Mouse (Mus musculus): Measurements from ENCODE around the gene Pga5.

The Pga5 gene

DNA sequence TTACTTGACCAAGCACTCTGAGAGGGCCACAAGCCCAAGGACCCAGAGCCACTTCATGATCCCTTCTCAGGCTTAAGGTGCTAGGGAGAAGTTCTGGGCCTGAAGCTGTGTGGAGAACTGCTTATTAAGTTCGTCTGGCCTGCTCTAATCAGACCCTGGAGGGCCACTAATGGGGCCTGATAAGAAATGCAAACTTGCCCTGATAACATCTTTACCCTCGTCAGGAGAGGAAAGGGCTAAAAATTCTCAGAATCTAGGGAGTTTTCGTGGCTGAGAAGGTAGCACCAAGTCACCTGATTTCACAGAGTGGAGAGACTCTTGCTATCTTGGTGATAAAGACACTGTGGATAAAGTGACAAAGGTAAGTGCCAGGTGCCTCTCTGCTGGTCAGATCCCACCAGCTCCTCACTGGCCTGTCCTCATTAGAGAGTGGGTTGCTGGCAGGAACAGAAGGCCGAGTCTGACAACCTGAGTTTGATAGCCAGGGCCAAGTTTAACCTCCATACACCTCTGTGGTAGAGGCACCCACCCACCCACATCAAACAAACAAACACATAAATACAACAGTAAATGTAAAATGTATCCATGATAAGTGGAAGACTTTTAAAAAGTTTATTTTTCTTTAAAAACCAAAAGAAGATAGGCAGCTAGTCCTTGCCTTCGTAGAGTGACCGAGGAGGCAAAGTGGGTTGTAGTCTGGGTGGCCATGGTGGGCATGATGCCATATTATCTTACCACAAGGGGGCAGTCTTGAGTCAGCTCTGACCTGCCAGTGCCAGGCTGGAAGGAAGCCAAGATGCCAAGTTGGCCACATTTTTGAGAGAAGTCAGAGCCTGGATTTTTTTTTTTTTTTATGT, at the start of gene Pga5:
Gene Pga5, minus strand, starts transcription at position 157 of the 857 bp plus-strand sequence.
- peak; percentile 90 for DNase-seq

DNA sequence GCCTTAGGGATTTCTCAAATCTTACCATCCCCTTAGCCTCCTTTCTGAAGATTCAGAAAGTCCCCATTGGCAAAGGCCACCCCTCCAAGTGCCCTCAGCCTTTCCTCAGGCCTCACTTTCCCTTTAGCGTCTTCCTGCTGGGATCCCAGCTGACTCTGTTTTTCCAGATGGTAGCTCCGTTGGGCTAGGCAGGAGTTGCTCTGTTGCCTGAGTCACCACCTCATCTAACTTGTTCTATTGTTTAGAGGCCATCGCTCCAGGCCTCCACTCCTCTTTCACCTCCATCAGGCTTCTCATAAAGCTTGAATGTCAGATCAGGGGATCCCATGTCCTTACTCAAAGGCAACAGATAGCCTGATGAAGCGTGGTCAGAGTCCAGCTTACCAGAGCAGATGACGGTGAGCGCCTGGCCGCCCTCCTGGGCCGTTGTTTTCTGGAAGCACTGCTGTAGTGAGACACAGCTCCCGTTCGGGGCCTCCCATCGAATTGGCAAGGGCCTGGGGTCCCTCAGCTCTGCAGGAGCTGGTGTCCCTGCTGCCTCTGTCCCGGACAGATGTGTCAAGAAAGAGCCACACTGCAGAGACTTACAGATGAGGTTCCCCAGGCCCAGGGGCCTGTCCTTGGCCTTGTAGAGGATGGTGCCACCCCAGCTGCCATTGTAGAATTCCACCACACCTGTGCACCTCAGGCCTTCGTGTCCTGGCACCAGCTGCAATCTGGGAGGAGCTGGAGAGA, 46.9 kb upstream of the Pga5 start:
- DNase-seq: no peak

DNA sequence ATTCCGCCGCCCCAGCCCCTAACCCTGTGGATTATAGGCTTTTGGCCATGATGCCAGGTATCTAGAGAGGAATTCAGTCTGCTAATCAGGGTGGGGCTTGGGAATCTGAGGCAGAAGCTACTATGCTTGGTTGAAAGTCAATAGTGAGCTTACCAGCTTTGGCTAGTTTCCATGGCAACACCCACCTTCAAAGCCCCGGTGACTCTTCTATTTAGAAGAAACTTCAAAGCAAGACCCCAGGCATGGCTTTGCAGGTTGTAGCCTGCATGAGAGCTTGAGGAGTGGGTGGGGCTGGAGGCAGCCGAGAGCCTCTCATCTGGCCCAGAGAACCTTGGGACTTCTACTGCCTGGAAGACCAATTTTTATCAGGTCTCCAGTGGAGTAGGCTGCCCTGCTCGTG, 45.8 kb upstream of the Pga5 start:
- no peak for DNase-seq

DNA sequence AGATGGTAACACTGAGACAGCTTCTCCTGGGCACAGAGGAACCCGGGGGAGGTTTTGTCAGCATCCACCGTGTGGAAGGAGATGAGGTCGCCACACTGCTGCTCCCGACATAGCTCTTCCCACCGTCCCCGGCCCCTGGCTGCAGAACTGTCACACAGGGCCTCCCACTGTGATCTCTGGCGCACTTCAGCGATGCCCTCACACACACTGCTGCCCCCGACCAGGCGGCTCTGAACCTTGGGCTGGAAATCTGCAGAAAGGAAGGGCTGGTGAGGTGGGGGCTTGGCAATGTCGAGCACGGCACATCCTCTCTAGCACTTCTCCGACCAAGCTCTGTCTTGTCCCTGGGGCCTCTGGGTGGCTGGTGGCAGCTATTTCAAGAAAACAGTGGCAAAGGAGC, 45.2 kb upstream of the Pga5 start:
- no peak for DNase-seq

DNA sequence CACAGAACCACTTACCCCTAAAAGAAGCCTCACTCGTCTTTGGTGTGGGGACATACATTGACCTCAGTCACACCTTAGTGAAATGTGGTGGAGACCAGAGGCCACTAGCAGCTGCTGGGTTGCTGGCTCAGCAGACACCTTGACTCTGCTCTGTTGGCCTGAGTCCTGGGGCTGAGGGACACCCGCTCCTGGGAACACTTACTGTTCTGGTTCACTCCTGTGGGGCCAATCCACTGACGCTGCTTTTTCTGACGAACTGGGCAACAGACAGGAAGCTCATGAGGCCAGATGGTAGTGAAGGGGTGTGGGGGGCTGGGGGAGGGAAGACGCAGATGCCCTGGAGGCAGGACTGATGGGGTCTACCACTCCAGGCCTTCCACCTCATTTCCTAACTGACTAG, 43.2 kb upstream of the Pga5 start:
- no peak for DNase-seq

DNA sequence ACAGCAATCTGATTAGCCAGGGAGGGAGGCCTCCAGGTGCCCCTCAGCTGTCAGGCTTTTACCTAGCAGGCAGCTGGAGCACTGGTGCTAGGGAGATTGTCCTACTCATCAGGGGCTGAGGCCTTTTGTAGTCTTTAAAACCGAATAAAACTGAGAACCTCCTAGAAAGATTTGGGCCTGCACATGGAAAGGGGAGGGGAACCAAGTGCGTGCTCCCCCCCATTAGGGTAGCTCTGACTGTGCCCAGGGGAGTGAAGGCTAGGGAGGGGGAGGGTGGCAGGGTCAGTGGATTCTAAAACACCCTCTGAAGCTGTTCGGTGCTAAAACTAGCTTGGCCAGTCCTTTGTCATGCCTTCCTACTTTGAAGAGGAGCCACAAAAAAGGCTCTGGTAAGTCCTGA, 42.7 kb upstream of the Pga5 start:
- DNase-seq: no peak

DNA sequence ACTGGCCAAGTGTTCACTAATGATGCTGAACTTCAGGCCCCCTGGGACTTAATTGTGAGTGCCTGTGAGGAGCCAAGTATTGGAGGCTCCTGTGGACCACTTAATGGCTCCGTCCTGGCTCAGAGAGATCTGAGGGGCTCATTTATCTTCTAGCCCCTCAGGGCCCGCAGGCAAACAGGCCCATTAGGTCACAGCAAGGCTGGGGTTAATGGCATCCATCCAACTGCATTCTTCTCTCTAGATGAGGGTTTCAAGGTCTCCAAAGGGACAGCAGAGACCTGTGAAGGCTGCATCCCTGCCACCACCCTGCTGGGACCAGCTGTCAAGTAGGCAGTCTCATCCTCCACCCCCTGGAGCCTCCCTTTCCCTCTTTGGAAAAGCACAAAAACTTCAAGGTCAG, 41.9 kb upstream of the Pga5 start:
- no peak for DNase-seq

DNA sequence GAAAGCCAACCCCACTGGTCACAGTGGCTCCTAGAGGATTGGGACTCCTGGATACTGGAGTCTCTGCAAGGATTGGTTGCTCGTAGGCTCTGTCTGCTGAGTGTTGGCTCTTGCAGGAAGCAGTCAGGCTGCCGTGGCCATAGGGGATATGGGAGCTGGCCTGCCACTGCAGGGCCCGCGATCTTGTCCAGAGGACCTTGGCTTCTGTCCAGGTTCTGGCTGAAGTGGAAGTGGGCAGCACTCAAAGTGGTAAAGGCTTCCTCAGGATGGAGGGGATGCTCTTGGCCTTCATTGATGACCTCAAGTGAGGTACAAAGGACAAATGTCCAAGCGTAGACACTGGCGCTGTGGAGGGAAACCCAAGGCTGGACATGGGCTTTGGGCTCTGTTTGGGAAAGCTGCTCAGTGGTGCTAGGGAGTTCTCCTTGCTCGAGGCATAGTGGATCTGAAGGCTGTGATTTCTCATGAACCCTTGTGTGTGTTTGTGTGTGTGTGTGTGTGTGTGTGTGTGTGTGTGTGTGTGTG, 40.4 kb upstream of the Pga5 start:
- DNase-seq: no peak

DNA sequence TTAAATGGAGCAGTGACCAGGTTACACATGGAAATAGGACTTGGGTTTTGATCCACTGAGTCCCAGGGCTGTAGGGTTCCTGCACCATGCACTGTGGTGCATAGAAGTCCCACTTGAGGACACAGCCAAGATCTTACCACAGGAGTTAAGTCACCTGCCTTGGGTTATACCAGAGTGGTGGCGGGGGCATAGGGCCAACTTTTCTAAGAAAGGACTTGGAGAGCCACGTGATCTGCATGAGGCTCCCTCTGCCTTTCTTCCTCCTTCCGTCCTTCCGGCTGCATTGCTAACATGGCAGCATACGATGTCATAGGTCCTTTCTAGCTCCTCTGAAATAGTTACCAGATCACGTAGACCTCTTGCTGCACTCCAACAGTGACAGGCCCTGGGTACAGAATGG, 37.6 kb upstream of the Pga5 start:
- no peak for DNase-seq

DNA sequence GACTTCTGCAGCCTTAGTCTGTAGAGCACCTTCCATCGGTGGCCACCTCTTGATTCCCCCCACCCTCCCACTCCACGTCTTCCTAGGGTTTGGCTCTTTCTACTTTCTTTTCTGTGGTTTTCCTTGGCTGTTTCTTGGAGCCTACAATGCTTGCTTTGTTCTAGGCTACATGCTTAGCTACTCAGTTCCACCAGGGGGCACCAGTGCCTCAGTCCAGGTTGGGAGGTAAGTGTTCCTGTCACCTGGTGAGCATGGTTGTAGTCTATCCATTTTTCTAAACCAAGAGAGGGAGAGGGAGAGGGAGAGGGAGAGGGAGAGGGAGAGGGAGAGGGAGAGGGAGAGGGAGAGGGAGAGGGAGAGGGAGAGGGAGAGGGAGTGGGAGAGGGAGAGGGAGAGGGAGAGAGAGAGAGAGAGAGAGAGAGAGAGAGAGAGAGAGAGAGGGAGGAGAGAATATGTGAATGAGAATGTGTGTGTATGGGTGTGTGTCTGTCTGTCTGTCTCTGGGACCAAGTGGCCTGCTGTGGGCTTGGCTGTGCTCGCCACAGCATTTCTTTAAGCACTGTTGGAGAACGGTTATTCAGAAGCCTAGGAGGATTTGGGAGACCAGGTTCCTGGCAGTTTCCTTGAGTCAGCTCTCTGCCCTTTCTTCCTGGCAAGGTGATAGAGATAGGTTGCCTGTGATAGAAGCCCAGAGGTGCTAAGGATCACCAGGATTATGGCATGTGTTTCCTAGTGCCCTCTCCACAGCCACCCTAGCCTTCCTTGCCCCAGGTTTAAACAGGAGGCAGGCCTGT, 37.0 kb upstream of the Pga5 start:
- DNase-seq: peak; percentile 67

DNA sequence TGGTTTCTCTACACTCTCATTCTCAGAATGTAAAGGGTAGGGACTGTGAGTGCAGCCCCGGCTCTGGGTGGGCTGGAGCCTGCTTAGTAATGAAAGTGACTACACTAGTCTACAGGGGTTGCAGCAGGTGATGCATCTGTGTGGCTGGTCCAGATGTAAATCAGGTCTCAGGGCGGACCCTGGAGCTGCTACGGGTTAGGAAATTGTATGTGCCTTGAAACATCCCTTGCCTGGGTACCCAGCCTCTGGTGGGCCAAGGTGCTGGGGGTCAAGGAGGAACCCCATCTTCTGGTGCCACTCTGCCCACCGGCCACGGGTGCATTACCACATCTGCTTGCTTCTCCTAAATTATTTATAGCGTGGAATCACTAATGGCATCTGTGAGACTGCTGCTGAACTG, 36.3 kb upstream of the Pga5 start:
- DNase-seq: no peak

DNA sequence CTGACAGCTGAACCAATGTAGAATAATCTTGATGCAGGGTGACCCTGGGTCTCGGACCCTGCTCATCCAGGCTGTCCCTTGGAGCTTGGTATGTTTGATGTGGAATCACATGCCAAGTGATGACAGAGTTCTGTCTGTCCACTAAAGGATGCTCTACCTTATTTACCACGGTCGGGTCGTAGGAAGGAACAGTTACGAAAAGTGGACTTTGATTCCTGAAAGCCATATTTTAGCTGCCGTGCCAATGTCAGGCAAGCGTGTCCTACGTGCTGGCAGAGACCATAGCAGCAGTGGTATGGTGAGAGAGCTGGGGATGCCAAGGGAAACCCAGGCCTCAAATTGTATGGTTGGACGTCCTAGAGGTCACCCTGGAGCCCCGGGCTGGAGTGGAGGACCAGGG, 35.7 kb upstream of the Pga5 start:
- no peak for DNase-seq

DNA sequence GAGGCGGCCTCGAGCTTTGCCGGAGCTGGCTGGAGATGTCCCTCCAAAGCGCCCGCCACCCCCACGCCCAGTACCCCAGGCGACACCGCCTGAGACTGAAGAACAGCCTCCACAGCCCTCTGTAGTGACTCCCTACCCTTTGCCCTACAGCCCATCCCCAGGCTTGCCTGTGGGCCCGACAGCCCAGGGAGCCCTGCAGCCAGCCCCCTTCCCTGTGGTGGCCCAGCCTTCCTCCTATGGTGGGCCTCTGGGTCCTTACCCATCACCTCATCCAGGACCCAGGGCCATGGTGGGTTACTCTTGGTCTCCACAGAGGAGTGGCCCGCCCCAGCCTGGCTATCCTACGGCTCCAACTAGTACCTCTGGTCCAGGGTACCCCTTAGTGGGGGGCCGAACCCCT, 34.8 kb upstream of the Pga5 start:
- DNase-seq: no peak

DNA sequence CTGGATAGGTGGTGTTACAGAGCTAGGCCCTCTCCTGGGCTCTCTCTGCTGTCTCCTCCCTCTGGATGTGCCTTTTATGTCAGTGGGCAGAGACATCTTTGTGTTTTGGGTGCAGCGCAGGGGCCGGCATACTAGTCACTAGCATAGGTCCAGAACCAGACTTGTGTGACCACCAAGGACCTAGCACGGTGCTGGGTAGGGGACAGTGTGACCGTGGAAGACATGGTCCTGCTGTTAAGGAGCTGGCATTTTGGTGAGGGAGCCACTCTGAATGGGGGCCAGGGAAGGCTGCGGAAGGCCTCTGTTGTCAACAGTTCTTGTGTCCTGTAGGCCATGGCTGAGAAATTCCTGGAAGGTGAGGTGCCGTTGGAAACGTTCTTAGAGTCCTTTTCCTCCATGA, 34.3 kb upstream of the Pga5 start:
- DNase-seq: no peak

DNA sequence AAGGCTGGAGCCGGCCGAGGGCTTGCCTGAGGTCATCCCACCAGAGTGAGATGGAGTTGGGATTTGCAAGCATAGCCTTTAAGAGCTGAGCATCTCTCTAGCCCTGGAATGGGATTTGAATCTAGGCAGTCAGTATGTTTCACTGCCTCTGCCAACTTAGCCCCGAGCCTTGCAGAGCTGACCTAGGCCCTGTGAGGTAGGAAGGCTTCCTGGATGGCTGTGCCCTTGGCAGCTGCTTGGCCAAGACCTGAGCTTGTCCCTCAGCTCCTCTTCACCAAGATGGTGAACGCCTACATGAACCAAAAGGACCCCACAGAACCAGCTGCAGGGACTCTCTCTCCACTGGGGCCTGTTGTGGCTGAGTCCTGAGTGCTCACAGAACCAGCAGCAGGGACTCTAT, 32.9 kb upstream of the Pga5 start:
- no peak for DNase-seq

DNA sequence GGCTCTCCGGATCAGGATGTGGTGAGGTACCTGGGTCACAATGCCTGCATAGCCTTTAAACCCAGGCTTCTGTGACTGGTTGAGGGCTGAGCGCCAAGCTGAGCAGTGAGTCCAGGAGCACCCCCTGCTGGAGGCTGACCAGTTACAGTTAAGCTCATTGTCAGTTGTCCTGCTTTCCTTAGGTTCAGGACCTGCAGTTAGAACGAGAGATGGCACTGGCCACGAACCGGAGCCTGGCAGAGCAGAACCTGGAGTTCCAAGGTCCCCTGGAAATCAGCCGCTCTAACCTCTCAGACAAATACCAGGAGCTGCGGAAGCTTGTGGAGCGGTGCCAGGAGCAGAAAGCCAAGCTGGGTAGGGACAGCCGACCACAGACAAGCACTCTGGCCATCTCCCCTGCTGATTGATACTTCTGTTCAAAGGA, 32.2 kb upstream of the Pga5 start:
- peak; percentile 73 for DNase-seq

DNA sequence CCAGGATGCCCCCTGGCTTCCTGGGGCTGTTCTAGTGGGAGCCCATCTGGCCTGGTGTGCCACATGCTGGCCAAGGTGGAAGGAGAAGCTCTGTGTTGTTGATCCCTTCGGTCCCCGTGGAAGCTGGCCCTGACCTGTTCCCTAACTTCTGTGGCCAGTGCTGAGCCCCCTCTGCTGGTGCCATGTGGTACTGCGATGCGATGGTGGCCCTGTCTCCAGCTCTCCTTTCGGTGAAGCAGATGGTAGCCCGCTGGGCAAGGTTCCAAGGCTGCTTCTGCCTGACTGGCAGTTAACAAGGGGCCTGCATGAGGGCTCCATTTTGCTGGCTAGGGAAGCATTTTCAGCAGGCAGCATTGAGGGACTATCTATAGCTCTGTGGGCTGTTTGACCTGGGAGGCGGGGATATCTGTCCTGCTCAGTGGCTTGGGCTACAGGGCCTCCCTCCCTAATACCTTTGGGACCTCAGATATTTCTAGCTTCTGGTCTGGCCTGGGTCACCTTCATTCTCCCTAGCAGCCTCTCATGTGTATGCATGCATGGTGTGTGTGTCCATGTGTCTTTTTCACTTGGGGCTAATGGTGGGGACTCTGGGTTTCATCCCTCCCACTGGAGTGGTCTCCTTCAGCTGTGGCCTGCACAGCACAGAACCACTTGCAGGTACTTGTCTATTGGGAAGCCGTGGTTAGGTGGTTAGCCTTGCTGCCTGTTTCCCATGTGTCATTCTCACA, 31.7 kb upstream of the Pga5 start:
- peak; percentile 95 for DNase-seq

DNA sequence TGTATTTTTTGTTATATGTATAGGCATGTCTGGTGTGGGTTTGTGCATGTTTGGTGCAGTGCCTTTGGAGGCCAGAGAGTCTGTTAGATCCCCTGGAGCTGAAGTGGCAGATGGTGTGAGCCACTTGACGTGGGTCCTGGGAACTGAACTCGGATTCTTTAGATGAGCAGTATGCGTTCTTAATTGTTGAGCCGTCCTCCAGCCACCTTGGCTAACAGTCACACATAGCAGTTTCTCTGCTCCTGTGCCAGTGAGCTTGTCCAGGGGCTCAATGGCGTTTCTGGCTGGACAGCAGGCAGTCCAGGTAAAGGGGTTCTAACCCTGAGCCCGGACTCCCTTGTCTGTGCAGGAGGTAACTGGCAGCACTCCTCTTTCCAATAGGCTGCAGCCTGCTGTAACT, 31.0 kb upstream of the Pga5 start:
- no peak for DNase-seq

DNA sequence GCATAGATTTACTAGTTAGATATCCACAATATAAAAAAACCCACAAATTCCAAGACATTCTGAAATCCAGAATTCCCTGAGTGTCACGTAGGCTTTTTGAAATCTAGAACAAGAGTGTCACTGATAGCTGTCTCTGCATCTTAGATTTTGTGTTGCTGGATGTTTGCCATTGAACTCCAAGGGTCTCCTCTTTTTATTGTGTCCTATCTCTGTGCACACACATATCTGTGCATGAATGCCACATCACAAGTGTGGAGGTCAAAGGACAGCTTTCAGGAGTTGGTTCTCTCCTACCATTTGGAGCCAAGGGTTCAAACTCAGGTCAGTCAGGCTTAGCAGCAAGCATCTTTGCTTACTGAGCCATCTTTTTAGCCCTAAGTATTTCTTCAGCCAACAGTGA, 30.0 kb upstream of the Pga5 start:
- no peak for DNase-seq

DNA sequence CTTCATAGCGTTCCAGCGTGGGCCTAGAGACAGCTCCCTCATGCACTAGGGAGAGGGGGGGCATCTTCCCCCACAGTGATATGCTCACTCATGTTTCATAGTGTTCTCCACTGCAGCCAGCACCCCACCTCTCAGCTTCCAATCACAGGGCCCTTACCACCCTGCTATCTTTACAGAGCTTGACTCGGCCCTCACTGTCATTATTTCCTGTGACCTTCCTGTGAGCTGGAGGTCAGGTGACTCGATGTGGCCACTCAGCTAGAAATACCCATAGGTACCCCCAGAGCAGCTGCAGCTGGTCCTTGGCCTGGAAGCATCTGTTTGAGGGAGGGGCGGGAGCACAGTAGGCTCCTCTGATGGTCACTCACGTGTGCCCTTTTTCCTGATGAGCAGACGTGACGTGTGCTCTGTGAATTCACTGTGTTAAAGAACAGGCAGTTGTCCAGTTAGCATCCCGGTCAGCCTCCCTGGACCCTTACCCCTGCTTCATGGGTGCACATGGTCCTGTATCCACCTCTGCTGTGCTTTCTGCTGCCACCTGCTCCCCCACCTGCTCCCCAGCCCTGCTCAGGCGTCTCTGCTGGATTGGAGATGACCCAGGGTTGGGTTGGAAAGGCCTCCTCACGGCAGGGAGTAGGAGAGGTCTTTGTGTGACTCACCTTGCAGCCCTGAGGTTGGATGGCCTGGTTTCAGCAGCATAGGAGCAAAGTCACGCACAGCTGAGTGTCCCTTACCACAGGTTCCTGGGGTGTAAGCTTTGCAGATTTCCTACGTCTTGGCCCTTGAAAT, 29.4 kb upstream of the Pga5 start:
- DNase-seq: no peak

DNA sequence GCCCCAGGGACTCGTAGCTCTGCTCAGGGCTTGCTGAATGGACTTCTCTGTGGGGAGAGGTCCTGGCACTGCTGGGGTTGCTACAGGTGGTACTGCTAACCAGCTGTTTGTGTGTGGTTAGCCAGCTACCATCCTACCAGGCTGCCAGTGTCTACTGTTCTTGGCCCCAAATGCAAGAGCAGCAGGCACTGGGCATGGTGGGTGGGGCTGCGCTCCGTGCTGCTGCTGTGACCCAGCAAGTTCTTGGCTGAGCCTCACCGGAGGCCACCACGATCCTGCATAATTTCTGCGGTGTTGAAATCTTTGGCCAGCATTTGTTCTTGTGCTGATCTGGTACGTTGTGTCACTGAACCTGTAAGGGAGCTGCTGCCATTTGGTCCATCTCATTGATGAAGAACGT, 25.6 kb upstream of the Pga5 start:
- DNase-seq: no peak

DNA sequence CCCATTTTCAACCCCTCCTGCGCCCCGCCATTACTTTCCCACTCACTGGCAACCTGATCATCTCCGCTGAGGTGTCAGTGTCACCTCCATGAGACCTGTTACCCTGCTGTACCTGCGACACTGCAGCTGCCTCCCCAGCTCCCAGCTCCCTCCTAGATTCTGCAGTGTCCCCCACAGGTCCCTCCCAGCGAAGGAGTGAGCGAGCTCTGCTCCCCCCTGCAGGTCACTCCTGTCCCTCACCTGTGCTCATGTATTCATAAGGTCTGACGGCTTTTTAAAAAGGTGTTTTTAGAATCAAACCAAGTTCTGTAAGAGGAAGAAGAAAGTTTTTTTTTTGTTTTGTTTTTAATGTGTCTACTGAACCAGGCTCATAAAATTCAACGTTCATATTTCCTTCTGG, 24.3 kb upstream of the Pga5 start:
- no peak for DNase-seq
